Mouse (Mus musculus) frontal cortex, postnatal 14 days (tissue): ENCODE data around the gene Prn.

Experiments used
- DNase-seq, 2 experiments: peaks; one replicate each; pipeline ENCODE4 v3.0.0; 2022; ENCODE audit warnings: low spot score in 2 of 2

Gene Prn

DNA sequence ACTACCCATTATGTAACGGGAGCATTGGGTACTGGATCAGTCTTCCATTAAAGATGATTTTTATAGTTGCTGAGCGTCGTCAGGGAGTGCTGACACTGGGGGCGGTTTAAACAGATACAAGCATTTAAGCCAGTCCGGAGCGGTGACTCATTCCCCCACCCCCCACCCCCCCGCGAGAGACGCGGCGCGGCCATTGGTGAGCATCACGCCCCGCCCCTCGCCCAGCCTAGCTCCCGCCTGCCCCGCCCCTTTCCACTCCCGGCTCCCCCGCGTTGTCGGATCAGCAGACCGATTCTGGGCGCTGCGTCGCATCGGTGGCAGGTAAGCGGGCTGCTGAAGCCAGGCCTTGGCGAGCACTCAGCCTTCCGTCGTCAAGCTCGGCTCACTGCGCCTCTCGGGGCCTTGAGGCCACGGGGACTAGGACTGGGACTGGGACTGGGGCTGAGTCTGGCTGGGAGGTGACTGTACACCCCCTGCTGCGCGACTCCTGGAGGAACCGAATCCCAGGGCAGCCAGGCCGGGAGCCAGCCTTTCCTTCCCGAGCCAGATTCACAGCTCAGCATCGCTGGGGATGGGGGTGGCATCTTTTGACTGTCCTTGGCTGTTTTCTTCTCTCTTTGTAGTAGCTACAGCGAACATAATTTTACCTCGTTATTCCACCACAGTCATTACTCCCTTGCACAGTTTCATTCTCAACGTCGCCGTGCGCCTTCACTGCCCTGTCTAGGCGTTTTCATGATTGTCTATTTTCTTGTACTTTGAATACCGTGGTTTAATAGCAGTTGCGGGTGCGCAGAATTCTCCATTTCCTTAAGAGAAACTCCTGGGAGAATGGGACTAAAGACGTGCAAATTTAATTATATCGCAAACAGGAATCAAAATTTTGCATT is at the start of gene Prn, which contains the start of gene Prnp:
Gene Prn (plus strand): TSS at position 275 of the 890 bp plus-strand sequence.
Gene Prnp (plus strand): TSS at position 246 of the 890 bp plus-strand sequence.
- peak; percentile 78 to 85 for DNase-seq

GRCm38 (mm10) chr2:131862617-131863275 is 47.0 kb upstream of the Prn start:
- no peak for DNase-seq

DNA sequence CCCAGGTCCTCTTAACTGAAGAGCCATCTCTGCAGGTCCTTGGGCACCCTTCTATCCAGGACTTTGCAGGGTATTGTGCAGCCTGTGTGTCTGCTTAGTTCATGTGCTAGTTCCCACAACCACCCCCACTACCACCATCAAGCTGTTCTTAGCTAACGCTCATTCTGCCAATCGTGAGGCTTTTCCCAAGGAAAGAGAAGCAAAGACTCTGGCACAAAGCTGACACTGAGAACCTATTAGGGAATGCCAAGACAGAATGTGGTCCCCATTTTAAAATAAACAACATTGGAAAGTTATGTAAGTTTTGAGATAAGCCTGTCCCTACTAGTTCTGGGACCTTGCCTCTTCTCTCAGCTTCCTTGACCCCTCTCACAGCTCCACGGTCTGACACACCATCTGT is 46.3 kb upstream of the Prn start:
- no peak for DNase-seq

DNA sequence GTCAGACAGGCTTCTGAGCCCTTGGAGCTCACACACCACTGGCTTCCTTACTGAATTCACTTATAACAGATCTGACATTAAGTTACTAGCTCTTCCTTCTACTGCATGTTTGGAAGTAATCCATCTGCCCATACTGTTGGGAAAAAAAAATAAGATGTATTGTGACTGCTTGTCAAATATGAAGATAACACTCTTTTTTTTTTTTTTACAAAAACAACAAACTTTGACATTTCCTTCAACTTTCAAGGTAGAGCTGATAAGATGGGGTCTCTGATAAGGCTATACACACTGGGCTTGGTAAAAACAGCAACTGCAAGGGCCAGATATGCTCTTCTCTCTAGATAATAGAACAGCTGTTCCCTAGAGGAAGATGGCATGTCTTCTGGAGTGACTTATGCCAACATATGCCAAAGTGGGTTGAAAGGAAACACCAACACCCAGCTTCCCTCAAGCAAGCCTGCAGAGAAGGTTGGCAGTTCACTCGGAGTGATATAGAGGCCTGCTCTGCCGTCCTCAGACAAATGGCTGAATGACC is 45.4 kb upstream of the Prn start:
- DNase-seq = no peak

DNA sequence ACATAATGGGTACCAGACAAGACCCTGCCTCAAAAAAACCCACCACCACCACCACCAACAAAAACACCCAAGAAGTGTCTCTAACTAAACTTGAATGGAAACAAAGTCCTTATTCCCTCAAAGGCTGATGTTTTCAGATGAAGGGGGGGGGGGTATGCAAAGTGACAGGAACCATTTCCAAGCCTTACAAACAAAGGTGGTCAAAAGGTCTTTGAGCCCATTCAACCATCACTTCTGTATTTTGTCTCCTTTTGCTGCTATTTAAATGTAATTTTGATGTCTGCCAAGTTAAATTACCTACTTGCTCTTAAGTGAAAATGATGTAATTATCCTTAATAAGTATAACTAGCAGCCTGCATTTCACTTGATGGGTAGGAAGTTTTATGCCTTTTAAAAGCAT is 43.1 kb upstream of the Prn start:
- no peak for DNase-seq

GRCm38 (mm10) chr2:131868983-131869382 is 40.8 kb upstream of the Prn start:
- no peak for DNase-seq

DNA sequence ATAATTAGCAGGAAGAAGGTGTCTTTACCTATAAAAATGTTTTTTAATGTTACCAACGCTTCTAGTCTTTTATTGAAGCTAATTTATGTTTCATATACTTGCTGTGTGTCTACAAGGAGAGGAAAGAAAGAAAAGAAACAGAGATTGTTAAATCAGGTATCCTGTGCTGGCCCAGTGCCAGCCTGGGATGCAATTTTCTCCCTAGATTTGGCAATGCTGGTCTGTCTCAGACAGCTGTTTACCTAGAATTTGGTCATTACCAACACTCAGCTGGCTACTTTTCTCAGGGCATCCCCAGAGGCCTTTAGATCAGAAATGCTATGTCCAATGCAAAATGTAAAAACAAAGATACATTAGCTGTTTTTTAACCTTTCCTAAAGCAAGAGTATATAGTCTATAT is 36.4 kb upstream of the Prn start:
- no peak for DNase-seq

- no peak for DNase-seq
Observed at GRCm38 (mm10) chr2:131876551-131877265, 33.0 kb upstream of the Prn start.

- DNase-seq = no peak
Observed at GRCm38 (mm10) chr2:131881766-131882165, 28.0 kb upstream of the Prn start.

DNA sequence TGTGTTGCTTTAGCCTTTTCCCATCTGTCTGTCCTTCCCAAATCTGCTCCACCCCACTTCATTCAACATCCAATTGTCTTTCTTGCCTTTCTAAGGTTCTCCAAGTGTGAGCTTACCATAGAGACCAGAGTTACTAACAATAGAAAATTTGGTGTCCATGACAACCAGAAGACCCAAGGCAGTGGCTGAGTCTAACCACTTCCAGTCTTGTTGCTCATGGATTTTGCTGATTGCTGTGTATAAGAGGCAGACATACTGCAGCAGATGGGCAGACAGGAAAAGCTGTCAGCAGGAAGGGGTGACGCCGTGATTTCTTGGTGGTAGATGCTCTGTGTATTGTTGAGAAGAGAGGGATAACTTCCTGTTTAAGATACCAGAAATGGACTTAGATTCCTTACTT is 26.6 kb upstream of the Prn start:
- DNase-seq = peak in 1 of 2 experiments; percentile 42

GRCm38 (mm10) chr2:131886503-131887160 is 23.1 kb upstream of the Prn start:
- no peak for DNase-seq

DNA sequence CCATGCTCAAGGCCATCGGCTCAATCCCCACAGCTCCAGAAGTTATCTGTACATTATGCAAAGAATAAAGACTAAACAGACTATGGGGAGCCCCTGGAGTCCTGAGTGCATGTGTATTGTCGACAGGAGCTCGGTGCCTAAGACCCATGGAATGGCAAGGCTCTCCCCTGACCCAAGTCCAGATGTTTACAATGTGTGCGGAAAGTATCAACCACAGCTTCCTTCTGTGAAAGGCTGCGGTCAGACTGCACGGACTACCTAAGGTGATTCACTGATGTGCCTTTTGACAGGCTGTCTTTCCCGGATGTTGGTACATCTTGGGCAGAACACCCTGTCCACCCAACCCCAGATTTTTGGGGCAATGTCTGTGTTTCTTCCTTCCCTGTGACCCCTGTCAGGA is 21.5 kb upstream of the Prn start:
- no peak for DNase-seq

- DNase-seq = no peak
Observed at GRCm38 (mm10) chr2:131892534-131892933, 17.2 kb upstream of the Prn start.

DNA sequence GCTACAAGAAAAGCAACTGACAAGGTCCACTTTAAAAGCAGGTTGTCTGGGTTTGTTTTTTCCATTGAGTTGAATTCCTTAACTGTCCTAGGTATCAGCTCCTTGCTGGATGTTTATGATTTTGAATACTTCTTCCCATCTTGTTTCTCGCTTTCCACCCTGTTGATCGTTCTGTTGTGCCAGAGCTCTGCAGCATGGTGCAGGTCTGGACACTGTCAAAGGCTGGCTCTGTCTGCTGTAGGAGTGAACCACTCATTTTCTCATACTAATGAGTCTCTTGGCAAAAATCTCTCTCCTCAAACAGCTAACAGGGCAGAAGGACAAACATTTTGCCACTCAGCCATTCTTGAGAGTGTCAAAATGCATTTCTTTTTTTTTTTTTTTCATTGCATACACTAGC is 14.7 kb upstream of the Prn start:
- DNase-seq = no peak

GRCm38 (mm10) chr2:131896011-131896410 is 13.7 kb upstream of the Prn start:
- DNase-seq = no peak

- DNase-seq = no peak
Observed at GRCm38 (mm10) chr2:131897336-131898109, 12.2 kb upstream of the Prn start.

- DNase-seq = no peak
Observed at GRCm38 (mm10) chr2:131902423-131902822, 7.3 kb upstream of the Prn start.

GRCm38 (mm10) chr2:131902867-131903266 is 6.9 kb upstream of the Prn start:
- no peak for DNase-seq

GRCm38 (mm10) chr2:131905025-131905424 is 4.7 kb upstream of the Prn start:
- no peak for DNase-seq

GRCm38 (mm10) chr2:131905776-131906175 is 4.0 kb upstream of the Prn start:
- DNase-seq = no peak

DNA sequence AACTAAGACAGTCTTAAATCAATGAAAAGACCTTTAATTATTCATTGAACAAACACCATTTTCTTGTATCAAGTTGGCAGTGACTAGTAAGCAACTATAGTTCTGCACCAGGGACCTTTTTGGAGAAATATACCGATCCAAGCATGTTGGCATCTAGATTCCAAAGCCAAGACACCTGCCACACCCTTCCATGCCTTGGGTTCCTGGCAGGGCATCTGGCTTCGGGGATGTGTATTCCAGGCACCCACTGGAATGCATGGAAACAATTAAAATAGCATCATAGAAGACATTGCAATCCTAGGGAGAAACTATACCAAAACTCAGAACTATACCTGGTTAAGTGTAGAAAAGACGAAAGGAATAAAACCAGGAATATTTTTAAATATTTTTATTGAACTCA is 3.5 kb upstream of the Prn start:
- no peak for DNase-seq
